Mouse (Mus musculus): ENCODE measurements at regions not wholly inside any gene's neighbourhood (a gene's known extent, or its start where the extent isn't known, plus 50 kb on each side); places are given as distances from the start of the nearest gene placed in this dataset.

- H3K9ac ChIP-seq = no peak overlapping the region
- no peak overlapping the region for H3K27ac ChIP-seq
- WGBS = 87% methylated on average over 3 of the region's 3 CpGs
- no peaks in the 10 kb centered on the region for H3K36me3 ChIP-seq
- no peaks in the 10 kb centered on the region for H3K9me3 ChIP-seq
- H3K4me1 ChIP-seq = peaks cover 4% of the 10 kb centered on the region
- H3K27me3 ChIP-seq = no peaks in the 10 kb centered on the region
- ATAC-seq (ENCODE audit: insufficient number of reproducible peaks, insufficient read depth, low FRiP score, low TSS enrichment, low read depth) = no peak
- no peak overlapping the region for H3K4me2 ChIP-seq
- H3K4me3 ChIP-seq = no peak overlapping the region
Measured at GRCm38 (mm10) chr3:132029112-132029511, 56.0 kb upstream of the Dkk2 start.

- H3K9me3 ChIP-seq = no peaks in the 10 kb centered on the region
- H3K9ac ChIP-seq = no peak overlapping the region
- H3K4me2 ChIP-seq = no peak overlapping the region
- H3K27ac ChIP-seq = no peak overlapping the region
- no peaks in the 10 kb centered on the region for H3K27me3 ChIP-seq
- H3K36me3 ChIP-seq = no peaks in the 10 kb centered on the region
- H3K4me1 ChIP-seq = peaks cover 4% of the 10 kb centered on the region
- 32% methylated on average over 5 of the region's 5 CpGs for WGBS
- no peak overlapping the region for H3K4me3 ChIP-seq
- ATAC-seq (ENCODE audit: insufficient number of reproducible peaks, insufficient read depth, low FRiP score, low TSS enrichment, low read depth) = no peak
Measured at GRCm38 (mm10) chr3:132033078-132033713, 51.9 kb upstream of the Dkk2 start.

- peaks cover 11% of the 10 kb centered on the region for H3K4me1 ChIP-seq
- H3K27me3 ChIP-seq = no peaks in the 10 kb centered on the region
- no peaks in the 10 kb centered on the region for H3K9me3 ChIP-seq
- H3K36me3 ChIP-seq = no peaks in the 10 kb centered on the region
- no peak overlapping the region for H3K9ac ChIP-seq
- 80% methylated on average over 2 of the region's 2 CpGs for WGBS
- ATAC-seq (ENCODE audit: insufficient number of reproducible peaks, insufficient read depth, low FRiP score, low TSS enrichment, low read depth) = no peak
- H3K4me2 ChIP-seq = no peak overlapping the region
- H3K27ac ChIP-seq = no peak overlapping the region
- no peak overlapping the region for H3K4me3 ChIP-seq
Measured at GRCm38 (mm10) chr3:132035176-132035575, 49.9 kb upstream of the Dkk2 start.

Measured in embryonic facial prominence, embryonic 13.5 days (tissue).